Mouse (Mus musculus): ENCODE data around the gene Foxd1. TPM values are rescaled to one million over a fixed set of nuclear protein-coding genes. Genes with fewer than 3 reads are reported as not detected.

Gene Foxd1
- polyA plus RNA-seq, 1 experiment: 0.37 TPM

- peaks cover 25% of the 10 kb centered on the region for H3K27me3 ChIP-seq (ENCODE audit: control insufficient read depth, insufficient read depth, insufficient read length)
- no peaks in the 10 kb centered on the region for H3K79me2 ChIP-seq (ENCODE audit: control insufficient read depth, insufficient read depth)
- no peaks in the 10 kb centered on the region for H3K36me3 ChIP-seq (ENCODE audit: control insufficient read depth, insufficient read depth)
- H3K4me2 ChIP-seq (ENCODE audit: low read depth): peak overlapping the region; percentile 18
- TF ChIP-seq TCF3 (IDR thresholded peaks at IDR 0.05; ENCODE audit: insufficient read length, low read depth) (no peak), POLR2A (IDR thresholded peaks at IDR 0.05; ENCODE audit: insufficient read length, low read depth) (no peak), REST (IDR thresholded peaks at IDR 0.05; ENCODE audit: insufficient read depth, insufficient read length) (no peak), POLR2AphosphoS2 (IDR thresholded peaks at IDR 0.05; ENCODE audit: insufficient read length, low read depth) (no peak), MAX (IDR thresholded peaks at IDR 0.05; ENCODE audit: low read depth) (no peak), MYOG (IDR thresholded peaks at IDR 0.05; ENCODE audit: control insufficient read depth in 1 of 3, insufficient read depth in 1 of 3, insufficient read length in 2 of 3, low read depth in 2 of 3) (no peak), E2F4 (IDR thresholded peaks at IDR 0.05; ENCODE audit: insufficient read depth) (no peak), CEBPB (IDR thresholded peaks at IDR 0.05; ENCODE audit: insufficient read depth, poor library complexity, severe bottlenecking) (no peak), MYOD1 (IDR thresholded peaks at IDR 0.05; ENCODE audit: control insufficient read depth in 1 of 3, insufficient read length in 2 of 3, low read depth in 2 of 3) (no peak), USF1 (IDR thresholded peaks at IDR 0.05; ENCODE audit: low read depth) (no peak), TCF12 (IDR thresholded peaks at IDR 0.05; ENCODE audit: insufficient read depth, poor library complexity, severe bottlenecking) (no peak), SRF (IDR thresholded peaks at IDR 0.05; ENCODE audit: control insufficient read depth, insufficient read length, low read depth) (no peak)
- H3ac ChIP-seq (ENCODE audit: control insufficient read depth, insufficient read length): no peak overlapping the region
- no peak overlapping the region for H3K4me3 ChIP-seq
These were observed 12.6 kb downstream of the Foxd1 start for GRCm38 (mm10) chr13:98366469-98367275.

DNA sequence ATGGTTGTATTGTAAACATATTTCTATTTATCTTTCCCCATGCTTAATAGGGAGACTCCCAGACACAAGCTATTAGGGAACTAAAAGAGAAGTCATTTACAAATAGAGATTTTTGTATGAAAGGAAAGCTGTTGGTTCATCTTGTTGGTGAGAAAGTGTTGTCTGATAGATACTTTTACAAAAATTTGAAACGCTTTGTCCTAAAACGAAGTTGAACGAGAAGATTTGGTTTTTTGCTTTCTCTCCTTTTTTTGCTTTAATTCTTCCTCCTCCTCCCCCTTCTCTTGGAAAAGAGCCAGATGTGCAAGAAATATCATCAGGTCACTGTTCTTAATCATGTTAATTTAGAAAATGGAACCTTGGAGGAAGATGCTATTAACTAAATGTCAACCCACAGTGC lies 13.6 kb downstream of the Foxd1 start:
- TF ChIP-seq MYOG (IDR thresholded peaks at IDR 0.05; ENCODE audit: control insufficient read depth in 1 of 3, insufficient read depth in 1 of 3, insufficient read length in 2 of 3, low read depth in 2 of 3) (no peak), CEBPB (IDR thresholded peaks at IDR 0.05; ENCODE audit: insufficient read depth, poor library complexity, severe bottlenecking) (no peak), TCF3 (IDR thresholded peaks at IDR 0.05; ENCODE audit: insufficient read length, low read depth) (no peak), REST (IDR thresholded peaks at IDR 0.05; ENCODE audit: insufficient read depth, insufficient read length) (no peak), E2F4 (IDR thresholded peaks at IDR 0.05; ENCODE audit: insufficient read depth) (no peak), POLR2A (IDR thresholded peaks at IDR 0.05; ENCODE audit: insufficient read length, low read depth) (no peak), TCF12 (IDR thresholded peaks at IDR 0.05; ENCODE audit: insufficient read depth, poor library complexity, severe bottlenecking) (no peak), SRF (IDR thresholded peaks at IDR 0.05; ENCODE audit: control insufficient read depth, insufficient read length, low read depth) (no peak), MYOD1 (IDR thresholded peaks at IDR 0.05; ENCODE audit: control insufficient read depth in 1 of 3, insufficient read length in 2 of 3, low read depth in 2 of 3) (no peak), MAX (IDR thresholded peaks at IDR 0.05; ENCODE audit: low read depth) (no peak), USF1 (IDR thresholded peaks at IDR 0.05; ENCODE audit: low read depth) (no peak), POLR2AphosphoS2 (IDR thresholded peaks at IDR 0.05; ENCODE audit: insufficient read length, low read depth) (no peak)
- Histone ChIP-seq H3ac (ENCODE audit: control insufficient read depth, insufficient read length) (no peak overlapping the region), H3K4me3 (no peak overlapping the region), H3K4me2 (ENCODE audit: low read depth) (no peak overlapping the region), H3K27me3 (ENCODE audit: control insufficient read depth, insufficient read depth, insufficient read length) (peaks cover 20% of the 10 kb centered on the region), H3K79me2 (ENCODE audit: control insufficient read depth, insufficient read depth) (no peaks in the 10 kb centered on the region), H3K36me3 (ENCODE audit: control insufficient read depth, insufficient read depth) (no peaks in the 10 kb centered on the region)

- no peaks in the 10 kb centered on the region for H3K79me2 ChIP-seq (ENCODE audit: control insufficient read depth, insufficient read depth)
- H3K4me3 ChIP-seq: no peak overlapping the region
- H3K4me2 ChIP-seq (ENCODE audit: low read depth): no peak overlapping the region
- no peaks in the 10 kb centered on the region for H3K36me3 ChIP-seq (ENCODE audit: control insufficient read depth, insufficient read depth)
- no peak overlapping the region for H3ac ChIP-seq (ENCODE audit: control insufficient read depth, insufficient read length)
- TF ChIP-seq CEBPB (IDR thresholded peaks at IDR 0.05; ENCODE audit: insufficient read depth, poor library complexity, severe bottlenecking) (no peak), SRF (IDR thresholded peaks at IDR 0.05; ENCODE audit: control insufficient read depth, insufficient read length, low read depth) (no peak), POLR2AphosphoS2 (IDR thresholded peaks at IDR 0.05; ENCODE audit: insufficient read length, low read depth) (no peak), POLR2A (IDR thresholded peaks at IDR 0.05; ENCODE audit: insufficient read length, low read depth) (no peak), TCF3 (IDR thresholded peaks at IDR 0.05; ENCODE audit: insufficient read length, low read depth) (no peak)
- peaks cover 19% of the 10 kb centered on the region for H3K27me3 ChIP-seq (ENCODE audit: control insufficient read depth, insufficient read depth, insufficient read length)
These were observed 15.0 kb downstream of the Foxd1 start for GRCm38 (mm10) chr13:98369046-98369445.

GRCm38 (mm10) chr13:98374560-98374959 lies 20.5 kb downstream of the Foxd1 start:
- TF ChIP-seq REST (IDR thresholded peaks at IDR 0.05; ENCODE audit: insufficient read depth, insufficient read length): no peak
- peak in 2 of 3 experiments; percentile 36 to 71 for TF ChIP-seq MYOD1 (IDR thresholded peaks at IDR 0.05; ENCODE audit: control insufficient read depth in 1 of 3, insufficient read length in 2 of 3, low read depth in 2 of 3)
- H3K79me2 ChIP-seq (ENCODE audit: control insufficient read depth, insufficient read depth): no peaks in the 10 kb centered on the region
- H3K4me2 ChIP-seq (ENCODE audit: low read depth): peak overlapping the region; percentile 68
- no peaks in the 10 kb centered on the region for H3K27me3 ChIP-seq (ENCODE audit: control insufficient read depth, insufficient read depth, insufficient read length)
- no peak overlapping the region for H3ac ChIP-seq (ENCODE audit: control insufficient read depth, insufficient read length)
- H3K36me3 ChIP-seq (ENCODE audit: control insufficient read depth, insufficient read depth): no peaks in the 10 kb centered on the region
- H3K4me3 ChIP-seq: no peak overlapping the region

- Histone ChIP-seq H3ac (ENCODE audit: control insufficient read depth, insufficient read length) (no peak overlapping the region), H3K4me2 (ENCODE audit: low read depth) (peak overlapping the region; percentile 68), H3K27me3 (ENCODE audit: control insufficient read depth, insufficient read depth, insufficient read length) (no peaks in the 10 kb centered on the region), H3K36me3 (ENCODE audit: control insufficient read depth, insufficient read depth) (no peaks in the 10 kb centered on the region), H3K4me3 (no peak overlapping the region), H3K79me2 (ENCODE audit: control insufficient read depth, insufficient read depth) (no peaks in the 10 kb centered on the region)
- TF ChIP-seq MYOD1 (IDR thresholded peaks at IDR 0.05; ENCODE audit: control insufficient read depth in 1 of 3, insufficient read length in 2 of 3, low read depth in 2 of 3) (no peak), TCF12 (IDR thresholded peaks at IDR 0.05; ENCODE audit: insufficient read depth, poor library complexity, severe bottlenecking) (no peak), USF1 (IDR thresholded peaks at IDR 0.05; ENCODE audit: low read depth) (no peak), CEBPB (IDR thresholded peaks at IDR 0.05; ENCODE audit: insufficient read depth, poor library complexity, severe bottlenecking) (0 out of 2 replicates have a peak, but pooled peaks have one; percentile 56), POLR2AphosphoS2 (IDR thresholded peaks at IDR 0.05; ENCODE audit: insufficient read length, low read depth) (no peak)
These were observed 20.9 kb downstream of the Foxd1 start for GRCm38 (mm10) chr13:98374979-98375378.

Measured in myocyte (in vitro differentiated cells).